Mouse (Mus musculus): ENCODE results near the gene Tox2.

Tox2 gene

DNA sequence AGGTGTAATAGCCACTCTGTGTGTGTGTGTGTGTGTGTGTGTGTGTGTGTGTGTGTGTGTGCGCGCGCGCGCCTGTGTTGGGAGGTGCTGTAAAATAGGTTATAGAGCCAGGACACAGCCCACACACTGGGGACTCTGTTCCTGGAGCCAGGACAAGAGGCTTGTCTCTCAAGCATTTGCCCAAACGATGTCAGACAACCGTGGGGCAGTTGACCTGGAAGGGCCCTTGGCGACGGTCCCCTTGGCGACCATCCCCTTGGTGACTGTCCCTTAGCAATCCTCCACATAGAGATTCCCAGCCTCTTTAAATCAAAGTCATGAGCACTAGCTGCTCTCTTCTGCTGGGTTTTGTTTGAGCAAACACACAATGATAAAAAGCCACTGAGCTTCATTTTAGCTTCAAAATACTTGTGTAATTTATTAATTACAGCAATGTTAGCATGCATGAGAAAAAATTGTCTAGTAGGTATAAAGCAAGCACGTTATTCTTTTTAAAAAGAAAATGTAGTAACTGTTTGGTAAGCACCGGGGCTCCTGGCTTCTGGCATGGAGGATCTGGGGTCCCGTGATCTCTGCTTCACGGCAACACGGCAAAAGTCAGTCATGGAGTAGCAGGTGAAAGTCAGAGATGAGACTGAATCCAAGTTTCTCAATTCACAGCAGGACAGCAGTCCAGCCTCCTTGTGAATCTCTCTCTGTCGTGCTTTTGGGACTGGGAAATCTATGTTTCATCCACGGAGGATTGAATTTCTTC is 3.0 kb downstream of the Tox2 start:
- no peak for DNase-seq

DNA sequence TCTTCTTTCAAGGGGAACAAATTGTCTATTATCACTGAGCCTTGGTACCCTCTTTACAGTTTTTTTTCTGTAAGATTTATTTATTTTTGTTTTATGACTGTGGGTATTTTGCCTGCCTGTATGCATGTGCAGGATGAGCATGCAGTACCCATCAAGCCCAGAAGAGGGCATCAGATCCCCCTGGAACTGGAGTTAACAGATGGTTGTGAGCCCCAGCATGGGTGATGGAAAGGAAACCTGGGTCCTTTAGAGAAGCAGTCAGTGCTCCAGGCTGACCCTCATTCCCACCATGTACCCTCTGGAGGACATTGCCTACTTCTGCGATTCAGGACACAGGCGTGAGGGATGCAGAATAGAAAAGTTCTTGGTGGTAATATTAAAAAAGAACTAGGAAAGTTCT is 4.4 kb downstream of the Tox2 start:
- DNase-seq = no peak

DNA sequence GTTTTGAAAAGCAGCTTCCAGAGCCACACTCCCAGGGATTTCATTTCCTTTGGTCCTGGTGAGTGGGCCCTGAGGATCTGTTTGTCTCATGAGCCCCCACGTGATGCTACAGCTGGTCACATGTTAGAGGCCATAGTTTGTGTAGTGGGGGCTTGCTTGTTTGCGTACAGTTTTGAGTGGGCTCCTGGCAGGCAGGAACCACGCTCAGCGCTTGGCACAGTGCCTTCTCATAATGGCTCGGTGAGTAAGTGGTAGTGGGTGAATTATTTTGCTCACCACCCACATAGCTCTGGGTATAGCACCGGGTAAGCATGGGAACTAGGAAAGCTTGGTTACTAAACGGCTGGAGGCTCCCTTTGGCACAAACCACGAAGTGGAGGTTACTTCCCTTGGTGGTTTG is 6.2 kb downstream of the Tox2 start:
- no peak for DNase-seq

DNA sequence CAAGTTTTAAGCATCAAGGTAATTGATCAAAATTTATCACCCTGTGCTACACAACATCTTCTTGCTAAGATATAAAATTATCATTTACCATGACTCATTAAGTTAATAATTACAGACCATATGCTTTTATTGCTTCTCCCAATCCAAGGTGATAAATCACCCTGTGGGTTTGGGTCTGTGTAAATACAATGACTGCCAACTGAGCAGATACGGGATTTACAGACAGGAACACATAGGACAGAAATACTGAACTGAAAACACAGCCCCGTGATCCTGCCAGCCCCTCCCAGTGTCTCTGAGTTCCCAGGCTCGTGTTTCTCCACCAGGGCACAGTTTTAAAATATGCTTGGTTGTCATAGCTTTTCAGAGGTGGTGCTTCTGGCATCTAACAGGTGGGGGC is 10.2 kb downstream of the Tox2 start:
- no peak for DNase-seq

DNA sequence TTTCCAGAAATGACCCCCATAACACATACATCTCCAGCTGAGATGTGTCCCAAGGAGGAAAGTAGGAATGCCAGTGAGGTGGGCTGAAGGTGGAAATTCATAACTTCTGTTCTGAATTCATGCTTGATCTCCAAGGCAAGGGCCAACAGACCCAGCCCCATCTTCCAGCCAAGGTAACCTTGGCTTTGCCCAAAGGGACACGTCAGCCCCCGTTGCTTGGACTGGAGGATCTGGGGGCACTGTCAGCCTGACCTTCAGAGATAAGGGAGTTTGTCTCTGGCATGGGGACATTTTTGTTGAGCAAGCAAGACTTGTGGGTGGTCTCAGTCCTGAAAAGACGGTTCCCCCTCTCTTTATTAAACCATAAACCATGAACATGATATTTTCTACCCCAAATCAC is 15.2 kb downstream of the Tox2 start:
- DNase-seq = no peak

DNA sequence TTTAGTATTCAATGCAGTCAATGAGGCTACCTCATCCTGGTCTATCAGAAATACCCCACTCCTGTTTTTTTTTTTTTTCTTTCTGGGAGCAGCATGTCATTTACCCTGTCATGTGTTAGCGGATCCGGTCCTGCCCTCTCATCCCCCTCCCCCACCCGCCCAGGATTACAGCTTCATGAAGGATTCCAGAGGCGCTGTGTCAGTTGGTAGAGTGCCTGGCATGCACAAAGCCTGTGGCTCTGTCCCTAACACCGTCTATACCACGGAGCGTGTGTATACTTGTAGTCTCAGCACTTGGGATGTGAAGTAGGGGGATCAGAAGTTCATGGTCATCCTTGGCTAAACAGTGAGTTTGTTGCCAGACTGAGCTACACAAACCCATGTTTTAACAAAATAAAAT is 15.6 kb downstream of the Tox2 start:
- no peak for DNase-seq

DNA sequence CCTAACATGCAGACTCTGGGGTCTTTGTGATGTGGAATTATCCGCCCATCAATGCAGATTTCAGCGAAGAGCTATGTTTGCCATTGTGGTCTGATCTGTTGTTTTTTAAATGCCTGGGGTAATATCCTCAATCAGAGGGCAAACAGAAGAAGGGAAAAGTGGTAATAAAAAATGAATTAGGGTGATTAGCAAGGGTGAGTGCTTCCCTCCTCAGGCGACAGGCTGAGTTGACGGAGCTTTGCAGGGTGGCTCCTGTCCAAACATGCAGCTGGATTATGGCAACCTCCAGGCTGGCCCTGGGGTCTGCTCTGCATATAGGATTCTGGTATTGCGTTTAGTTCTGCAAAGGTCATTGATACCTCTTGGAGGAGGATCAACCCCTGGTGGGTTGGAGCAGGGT is 16.5 kb downstream of the Tox2 start:
- no peak for DNase-seq

DNA sequence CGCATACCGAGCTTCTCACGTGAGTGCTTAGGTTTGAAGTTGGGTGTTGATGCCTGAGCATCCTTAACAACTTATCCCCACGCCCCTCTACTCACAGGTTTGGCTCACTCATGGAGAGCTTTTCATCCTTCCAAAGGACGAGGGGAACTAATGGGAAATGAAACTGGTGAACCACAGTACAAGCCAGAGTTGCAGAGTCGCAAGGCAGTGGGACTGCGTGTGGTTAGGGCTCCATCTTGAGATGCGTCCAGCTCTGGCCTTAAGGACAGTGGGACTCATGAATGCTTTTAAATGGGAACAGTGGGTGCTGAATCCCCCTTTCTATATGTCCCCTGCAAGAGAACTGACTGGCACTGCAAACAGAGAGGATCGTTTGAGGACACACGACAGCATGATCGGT is 17.8 kb downstream of the Tox2 start:
- DNase-seq = no peak

DNA sequence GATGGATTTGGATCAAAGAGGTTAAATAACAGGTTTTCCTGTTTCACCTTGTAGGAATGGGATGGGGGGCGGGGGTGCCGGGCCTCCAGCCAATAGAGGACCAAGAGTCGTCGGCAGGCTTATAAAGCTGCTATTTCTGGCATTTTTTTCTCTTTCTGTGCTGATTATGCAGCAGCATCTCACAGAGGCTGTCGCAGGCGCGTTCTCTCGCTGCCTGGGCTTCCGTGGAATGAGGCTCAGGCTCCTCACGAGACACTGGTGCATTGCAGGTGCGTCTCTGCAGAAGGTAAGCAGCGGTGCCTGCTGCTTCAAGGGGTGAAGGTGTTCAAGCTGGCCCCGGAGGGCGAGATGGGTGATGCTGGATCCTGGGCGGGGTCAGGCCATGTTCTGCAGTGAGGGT is 22.4 kb downstream of the Tox2 start:
- DNase-seq = no peak

DNA sequence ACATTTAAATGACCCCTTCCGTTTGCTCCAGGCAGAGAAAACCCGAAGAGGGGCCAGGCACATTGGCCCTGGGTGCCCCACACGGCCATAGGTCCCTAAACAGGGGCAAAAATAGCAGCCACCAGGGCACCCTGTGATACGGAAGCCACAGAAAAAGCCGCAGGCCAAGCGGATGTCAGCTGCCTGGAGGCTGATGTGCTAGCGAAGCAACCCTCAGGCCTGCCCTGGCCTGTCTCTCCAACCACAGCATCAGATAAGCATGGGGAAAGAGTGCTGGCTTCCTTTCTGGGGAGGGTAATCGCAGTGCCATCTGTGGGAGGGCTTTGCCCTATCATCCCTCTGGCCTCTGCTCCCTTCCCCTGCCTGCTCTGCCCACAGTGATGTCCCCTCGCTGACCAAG is 26.1 kb downstream of the Tox2 start:
- DNase-seq = no peak

DNA sequence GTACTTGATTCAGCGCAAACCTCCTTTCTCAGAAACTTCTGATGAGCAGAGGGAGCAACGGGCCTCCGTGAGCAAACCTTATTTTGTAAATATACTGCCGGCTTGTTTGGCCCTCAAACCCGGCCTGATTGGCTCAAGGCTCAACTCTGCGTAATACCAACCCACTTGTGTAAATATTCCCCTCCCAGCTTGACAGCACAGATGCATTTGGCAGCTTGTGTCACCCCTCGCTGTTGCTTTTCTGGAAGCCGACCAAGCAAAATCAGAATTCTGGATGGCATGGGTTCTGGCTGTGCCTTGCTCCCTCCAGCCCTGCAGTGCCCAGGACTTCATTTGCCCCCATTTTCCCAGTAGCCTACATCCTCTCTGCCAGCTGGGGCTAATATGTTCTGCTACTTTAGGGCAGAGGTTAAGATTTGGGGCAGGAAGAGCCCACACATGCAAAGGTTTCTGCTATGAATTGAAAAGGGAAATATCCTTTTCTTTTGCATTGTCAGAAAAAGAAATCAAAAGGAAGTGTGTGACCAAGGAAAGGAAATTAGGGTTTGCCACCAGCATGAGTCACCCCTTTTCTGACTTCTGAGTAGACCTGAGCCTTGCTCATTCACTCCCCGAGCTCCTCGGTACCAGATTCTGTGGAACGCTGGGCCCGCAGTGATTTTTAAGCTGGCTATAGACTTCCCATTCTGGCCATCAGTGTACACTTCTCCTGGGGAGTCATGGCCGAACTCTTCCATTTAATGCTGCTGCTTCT is 29.0 kb downstream of the Tox2 start:
- DNase-seq = no peak

DNA sequence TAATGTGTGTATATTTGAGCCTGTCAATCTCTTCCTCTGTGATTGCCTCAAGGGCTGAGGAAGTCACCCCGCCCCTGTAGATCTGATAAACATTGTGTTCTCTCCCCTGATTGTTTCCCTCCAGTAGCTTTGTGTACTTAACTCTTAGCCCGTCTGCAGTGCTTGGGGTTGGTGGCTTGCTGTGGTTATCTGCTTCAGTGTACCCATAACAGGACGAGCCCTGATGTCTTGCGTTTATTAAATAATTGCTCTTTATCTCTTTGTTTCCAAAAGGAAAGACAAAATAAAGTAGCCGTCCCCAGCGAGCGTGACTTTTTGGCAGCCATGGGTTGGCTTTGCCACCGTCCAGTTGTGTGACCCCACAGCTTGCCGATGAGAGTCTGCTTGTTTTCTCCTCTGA is 30.7 kb downstream of the Tox2 start:
- DNase-seq = no peak

DNA sequence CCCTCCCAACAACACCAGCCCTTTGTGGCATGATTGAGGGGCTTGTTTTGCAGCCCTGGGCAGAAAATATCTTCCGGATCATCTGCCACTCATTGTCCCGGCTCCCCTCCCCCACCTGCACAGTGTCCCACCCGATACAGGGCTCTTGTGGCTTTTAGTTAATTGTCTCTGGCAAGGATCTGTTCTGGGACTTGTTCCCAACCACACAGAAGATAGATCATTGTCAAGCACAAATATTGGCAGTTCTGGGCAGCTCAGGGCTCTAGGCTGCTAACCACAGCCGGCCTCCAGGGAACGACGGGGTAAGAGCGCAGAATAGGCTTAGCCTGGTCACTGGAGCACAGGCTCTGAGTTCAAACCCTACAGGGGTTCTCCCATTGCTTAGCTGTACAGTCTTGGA is 33.1 kb downstream of the Tox2 start:
- no peak for DNase-seq

DNA sequence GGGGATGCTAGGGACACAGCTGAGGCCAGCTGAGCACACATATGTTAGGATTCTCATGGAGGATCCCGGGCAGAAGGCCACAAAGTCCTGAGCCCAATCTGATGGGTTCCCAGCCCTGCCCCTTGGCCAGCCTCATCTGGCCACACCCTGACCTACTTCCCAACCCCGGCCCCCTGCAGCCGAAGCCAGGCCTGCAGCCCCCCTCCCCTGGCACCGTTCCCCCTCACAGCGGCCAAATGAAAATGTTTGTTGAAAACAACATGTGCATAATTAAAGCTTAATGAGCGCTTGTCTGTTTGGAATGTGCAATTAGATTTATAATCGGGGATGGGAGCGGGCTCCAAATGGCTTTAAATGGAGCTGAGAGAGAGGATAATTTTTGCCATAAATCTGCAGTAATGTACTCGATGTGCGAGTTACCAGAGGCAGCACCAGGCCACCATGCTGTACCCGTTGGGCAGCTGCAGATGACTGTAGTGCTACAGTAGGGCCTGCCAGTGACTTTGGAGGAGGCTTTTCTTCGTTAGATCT is 35.1 kb downstream of the Tox2 start:
- no peak for DNase-seq

DNA sequence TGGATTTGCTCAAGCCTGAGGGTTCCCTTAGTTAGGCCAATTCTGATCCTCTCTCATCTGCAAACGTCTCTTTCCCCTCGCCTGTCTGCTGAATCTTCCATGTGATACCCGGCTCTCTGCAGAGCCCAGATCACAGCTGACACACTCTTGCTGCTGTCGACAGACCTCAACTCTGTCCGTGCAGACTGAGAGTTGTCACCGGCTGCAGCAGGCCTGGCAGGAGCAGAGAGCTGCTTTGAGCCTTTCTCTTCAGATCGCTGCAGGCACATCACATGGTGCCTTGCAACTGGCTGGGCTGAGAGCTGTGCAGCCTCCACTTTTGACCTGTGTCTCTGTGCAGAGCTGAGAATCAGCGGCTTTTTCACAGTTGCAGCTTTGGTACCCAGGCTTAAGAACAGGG is 37.0 kb downstream of the Tox2 start:
- no peak for DNase-seq

DNA sequence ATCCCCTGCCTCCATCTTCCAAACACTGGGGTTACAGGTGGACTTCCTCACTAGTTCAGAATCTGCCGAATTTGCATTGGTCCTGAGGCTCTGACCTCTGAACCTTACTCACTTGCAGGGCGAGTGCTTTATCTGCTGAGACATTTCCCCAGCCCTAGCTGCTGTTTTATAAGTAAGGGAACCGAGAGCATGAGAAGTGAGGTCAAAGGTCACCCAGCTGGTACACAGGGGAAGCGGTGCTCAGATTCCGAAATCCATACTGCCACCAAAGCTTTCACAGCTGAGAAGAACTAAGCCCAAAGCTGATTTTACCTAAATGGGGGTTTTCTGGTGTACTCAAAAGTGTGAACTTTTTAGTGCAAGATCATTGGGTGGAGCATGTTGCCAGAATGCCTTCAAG is 38.9 kb downstream of the Tox2 start:
- no peak for DNase-seq

DNA sequence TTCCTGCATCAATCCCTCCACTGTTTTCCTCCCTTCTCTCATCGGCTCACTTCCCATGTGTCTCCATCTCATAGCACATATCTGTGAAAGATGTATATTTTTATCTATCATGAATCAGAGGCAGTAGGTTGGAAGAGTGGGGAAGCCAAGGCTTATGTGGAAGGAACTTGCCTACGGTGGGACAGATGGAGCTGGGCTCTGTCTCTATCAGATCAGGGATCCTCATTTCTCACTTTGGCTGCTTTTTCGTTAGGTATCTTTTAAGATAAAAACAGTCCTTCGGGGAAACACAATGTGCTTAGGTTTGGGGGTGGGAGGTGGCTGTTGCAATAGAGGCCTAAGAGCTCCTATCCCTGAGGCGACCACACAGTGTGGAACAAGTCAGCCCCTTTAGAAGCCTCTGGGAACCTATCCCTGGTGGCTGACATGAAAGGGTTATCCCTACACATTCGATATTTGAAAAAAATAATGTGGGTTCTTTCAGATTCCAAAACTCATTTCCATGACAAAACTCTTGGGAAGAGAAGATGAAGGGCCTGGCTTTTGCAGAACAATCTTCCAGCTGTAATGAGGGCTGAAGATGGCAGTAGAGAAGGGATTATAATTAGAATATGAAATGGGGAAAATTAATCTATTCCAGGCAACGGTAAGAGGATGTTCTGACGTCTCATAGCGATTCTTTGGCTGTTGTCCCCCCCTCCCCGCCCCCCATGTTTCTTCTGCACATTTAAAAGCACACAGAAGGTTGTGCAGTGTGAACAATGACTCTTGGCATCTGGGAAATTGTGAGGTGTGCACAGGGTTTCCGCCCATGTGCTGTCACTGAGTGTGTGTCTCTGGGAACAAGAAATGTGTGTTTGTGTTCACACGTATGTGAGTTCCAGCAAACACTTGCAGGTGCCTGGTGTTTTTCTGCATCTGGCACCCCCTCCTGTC is 41.3 kb downstream of the Tox2 start:
- no peak for DNase-seq

DNA sequence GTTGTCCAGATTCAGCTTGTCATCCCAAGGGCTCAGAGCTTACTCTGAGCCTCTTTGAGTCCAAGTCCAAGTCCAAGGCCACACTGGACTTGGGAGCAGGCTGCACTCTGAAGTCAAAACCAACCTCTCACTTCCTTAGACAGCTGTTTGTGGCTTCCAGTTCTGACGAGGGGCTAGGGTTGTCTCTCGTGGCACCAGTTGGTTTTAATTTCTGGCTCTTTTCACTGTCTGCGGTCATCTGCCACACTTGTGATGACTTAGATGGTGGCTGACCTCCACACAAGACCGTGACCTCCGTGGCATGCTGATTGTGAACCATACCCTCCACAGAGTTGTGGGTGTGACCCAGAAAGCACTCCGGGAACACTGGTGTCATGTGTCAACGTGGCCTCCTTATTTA is 46.0 kb downstream of the Tox2 start:
- no peak for DNase-seq

DNA sequence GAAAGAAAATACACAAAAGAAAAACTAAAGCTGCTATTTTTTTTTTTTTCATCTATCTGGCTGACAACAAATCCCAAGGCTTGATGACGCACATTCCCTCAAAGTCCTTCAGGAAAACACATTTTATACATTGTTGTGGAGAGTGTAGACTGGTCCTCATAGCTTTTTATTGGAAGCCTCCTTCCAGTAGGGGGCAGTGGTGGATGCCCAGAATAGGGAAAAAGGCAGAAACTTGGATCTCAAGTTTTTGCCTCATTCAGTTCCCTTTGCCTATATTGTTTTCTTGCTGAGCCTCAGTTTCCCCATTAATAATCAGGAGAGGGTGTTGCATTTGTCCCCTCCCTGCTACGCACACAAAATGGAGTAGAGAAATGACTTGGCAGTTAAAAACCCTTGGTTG is 49.7 kb downstream of the Tox2 start:
- no peak for DNase-seq

DNA sequence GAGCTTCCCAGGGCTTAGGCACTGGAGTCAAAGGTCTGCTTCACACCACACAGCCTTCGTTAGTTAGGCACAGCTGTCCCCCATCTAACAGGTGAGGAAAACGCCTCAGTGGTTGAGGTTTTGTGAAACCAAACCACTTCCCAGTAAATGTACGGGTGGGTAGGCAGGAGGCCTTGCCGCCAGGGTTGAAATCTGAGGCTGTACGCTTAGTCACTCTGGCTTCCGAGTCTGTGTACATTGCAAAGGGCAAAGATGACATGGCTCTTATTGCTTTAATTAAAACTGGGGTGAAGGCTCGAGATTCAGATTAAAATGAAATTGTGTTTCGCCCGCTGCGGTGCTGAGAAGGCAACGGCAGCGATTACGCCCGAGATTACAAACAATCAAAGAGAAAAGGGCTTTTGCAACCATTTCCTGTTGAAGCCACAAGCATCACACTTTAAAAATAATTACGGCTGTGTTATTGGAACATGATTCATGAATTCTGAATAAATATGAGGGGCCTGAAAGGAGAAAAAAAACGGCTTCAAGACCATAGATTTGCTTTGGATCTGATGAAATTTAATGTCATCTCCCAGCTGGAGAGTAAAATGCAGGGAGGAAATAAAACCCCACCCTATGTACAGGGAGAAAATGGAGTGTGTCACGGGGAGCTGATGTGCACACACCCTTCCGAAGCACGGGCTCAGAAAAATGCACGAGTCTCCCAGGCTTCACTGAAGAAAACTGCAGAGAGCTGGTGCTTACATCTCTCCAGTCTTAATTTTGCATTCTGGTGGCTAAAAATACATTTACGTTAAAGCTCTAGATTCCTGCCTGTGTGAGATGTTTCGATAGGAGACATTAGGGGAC is 50.5 kb downstream of the Tox2 start:
- no peak for DNase-seq

DNA sequence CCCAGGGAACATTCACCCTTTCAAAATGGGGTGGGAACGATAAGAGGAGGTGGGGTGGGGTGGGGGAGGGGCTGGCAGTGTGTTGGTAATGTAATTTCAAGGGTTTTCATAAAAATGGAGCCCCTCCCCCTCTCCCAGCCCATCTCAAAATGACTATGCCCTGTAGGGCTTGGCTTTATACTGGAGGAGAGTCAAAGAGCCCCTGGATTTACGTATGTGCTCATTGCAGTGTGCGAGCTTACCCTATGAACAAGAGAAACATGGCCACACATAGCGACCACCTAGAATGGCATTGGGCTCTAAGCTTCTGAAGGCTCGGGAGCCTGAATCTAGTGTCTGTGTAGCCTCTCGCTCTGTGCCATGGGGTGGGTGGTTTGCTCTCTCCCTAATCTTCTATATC is 51.3 kb downstream of the Tox2 start:
- DNase-seq = no peak

DNA sequence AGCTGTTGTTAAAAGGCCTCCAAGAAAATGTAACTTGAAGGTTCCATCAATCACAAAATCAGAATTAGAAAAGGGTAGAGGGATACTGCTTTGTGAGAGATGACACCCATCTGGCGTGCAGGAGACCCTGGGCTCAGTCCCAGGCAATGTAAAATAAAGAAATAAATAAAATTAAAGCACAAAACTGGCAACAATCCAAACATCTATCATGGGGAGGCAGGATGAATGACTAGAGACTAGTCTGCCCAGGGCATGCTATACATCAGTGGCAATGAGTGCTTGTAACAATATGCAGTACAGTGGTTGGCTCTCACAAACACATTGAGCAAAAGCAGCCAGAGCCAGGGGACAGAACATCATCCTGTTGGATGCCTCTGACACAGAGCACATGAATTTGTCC is 53.8 kb downstream of the Tox2 start:
- DNase-seq = no peak
